In the genomic region with DNA sequence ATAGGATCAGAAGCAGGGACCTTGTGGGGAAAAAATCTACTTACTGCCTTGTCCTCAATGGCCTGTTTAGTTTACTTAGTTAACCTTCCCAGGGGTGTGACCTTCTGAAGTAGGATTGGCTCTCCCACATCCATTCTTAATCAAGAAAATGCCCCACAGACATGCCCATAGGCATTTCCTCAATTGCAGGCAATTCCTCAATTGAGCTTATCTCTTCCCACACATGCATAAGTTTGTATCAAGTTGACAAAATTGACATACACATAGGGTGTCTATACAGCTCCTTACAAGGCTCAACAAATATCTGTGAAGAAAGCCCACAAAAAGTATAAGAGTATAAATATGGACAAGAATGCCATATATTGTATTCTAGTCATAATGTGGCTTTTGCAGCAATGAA, we compare ENCODE assay signal across 27 mouse cellular contexts.
"Had no signal": no experiment of that assay in that cellular context is flagged by ENCODE, and none has a peak within 500 bp of the region (broad histone marks: within the 10 kb centered on the region; RNA-seq: fewer than 3 reads in every experiment).

No protein-coding gene starts in this region.

- H3K27ac ChIP-seq: embryonic facial prominence, embryonic 10.5 days; embryonic facial prominence, embryonic 12.5 days; embryonic facial prominence, embryonic 13.5 days; embryonic facial prominence, embryonic 15.5 days; forebrain, embryonic 10.5 days; forebrain, embryonic 12.5 days; forebrain, embryonic 13.5 days; forebrain, embryonic 15.5 days; gastrocnemius, adult 2 months; heart, adult 2 months had no signal

- ATAC-seq: forebrain, embryonic 13.5 days; forebrain, embryonic 14.5 days; forebrain, embryonic 15.5 days; forebrain, embryonic 16.5 days; forebrain, postnatal 0 days had no signal

- H3K4me3 ChIP-seq: embryonic facial prominence, embryonic 10.5 days; embryonic facial prominence, embryonic 12.5 days; embryonic facial prominence, embryonic 13.5 days; embryonic facial prominence, embryonic 15.5 days; erythroblast, embryonic 14.5 days; forebrain, embryonic 10.5 days; forebrain, embryonic 12.5 days; forebrain, embryonic 13.5 days; forebrain, embryonic 15.5 days; gastrocnemius, adult 2 months; heart, adult 2 months had no signal

- H3K9ac ChIP-seq: embryonic facial prominence, embryonic 12.5 days; embryonic facial prominence, embryonic 13.5 days; embryonic facial prominence, embryonic 15.5 days; forebrain, embryonic 12.5 days; forebrain, embryonic 13.5 days; forebrain, embryonic 15.5 days; forebrain, postnatal 0 days had no signal

- H3K27me3 ChIP-seq: embryonic facial prominence, embryonic 12.5 days; embryonic facial prominence, embryonic 13.5 days; embryonic facial prominence, embryonic 15.5 days; forebrain, embryonic 12.5 days; forebrain, embryonic 13.5 days; forebrain, embryonic 15.5 days had no signal

- H3K36me3 ChIP-seq: embryonic facial prominence, embryonic 10.5 days; embryonic facial prominence, embryonic 12.5 days; embryonic facial prominence, embryonic 13.5 days; embryonic facial prominence, embryonic 15.5 days; forebrain, embryonic 10.5 days; forebrain, embryonic 12.5 days; forebrain, embryonic 15.5 days had no signal

- DNase-seq: cerebellum, adult 9-10 months; cerebellum, adult 9-11 months; cerebellum, postnatal 10 days; cerebellum, postnatal 14 days; cerebellum, postnatal 25 days; cerebellum, postnatal 36 days; embryo, embryonic 11 days; forebrain, postnatal 0 days; gastrocnemius, adult 2 months; gastrocnemius, postnatal 10 days; gastrocnemius, postnatal 14 days; gastrocnemius, postnatal 25 days; gastrocnemius, postnatal 36 days; heart, adult 11 months; heart, adult 18-20 months; heart, adult 2 months had no signal

- H3K9me3 ChIP-seq: embryonic facial prominence, embryonic 10.5 days; embryonic facial prominence, embryonic 12.5 days; embryonic facial prominence, embryonic 13.5 days; embryonic facial prominence, embryonic 15.5 days; forebrain, embryonic 10.5 days; forebrain, embryonic 12.5 days; forebrain, embryonic 13.5 days; forebrain, embryonic 15.5 days had no signal

- H3K4me1 ChIP-seq: embryonic facial prominence, embryonic 10.5 days; embryonic facial prominence, embryonic 12.5 days; embryonic facial prominence, embryonic 13.5 days; embryonic facial prominence, embryonic 15.5 days; forebrain, embryonic 10.5 days; forebrain, embryonic 12.5 days; forebrain, embryonic 13.5 days; forebrain, embryonic 15.5 days had no signal
